Mouse (Mus musculus) kidney, adult 2 months (tissue): ENCODE results near the gene Exo5.

Experiments
- CTCF ChIP-seq: fragments of 200-500 bp; conservative IDR thresholded peaks from 2 replicates; pipeline ENCODE4 v1.5.1; 2011; ENCODE audit warnings: low read depth, mild to moderate bottlenecking, control low read depth, low read length, moderate library complexity, mixed read lengths; ENCODE audit not compliant: insufficient read depth, insufficient read length
- POLR2A ChIP-seq: fragments of 200-500 bp; IDR thresholded peaks from one replicate; pipeline ENCODE4 v1.6.1; 2011; ENCODE audit warnings: low read depth, low read length, control low read depth

DNA sequence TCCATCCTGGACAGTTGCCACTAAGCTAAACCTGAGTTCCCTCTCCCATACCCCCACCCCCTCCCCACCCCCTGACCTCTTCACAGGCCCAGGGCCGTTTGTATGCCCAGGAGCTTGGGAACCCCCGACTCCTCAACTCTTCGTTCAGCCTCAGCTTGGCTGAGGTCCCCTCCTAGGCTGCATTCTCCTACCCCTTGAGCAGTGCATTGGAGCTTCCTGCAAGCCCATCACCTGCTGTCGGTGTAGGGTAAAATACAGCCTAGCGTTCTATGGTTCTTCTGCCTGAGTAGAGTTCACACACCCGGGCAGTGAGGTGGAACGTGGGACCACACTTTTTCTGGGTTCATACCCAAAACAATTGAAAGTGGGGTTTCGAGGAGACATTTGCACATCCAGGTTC is 11.4 kb downstream of the Exo5 start:
- no peak for TF ChIP-seq POLR2A
- TF ChIP-seq CTCF = no peak
